Mouse (Mus musculus): ENCODE results near the gene Mif. TPM values are rescaled to one million over a fixed set of nuclear protein-coding genes. Genes with fewer than 3 reads are reported as not detected.
"Not testable (repeated sequence)": the region's sequence is repeated elsewhere in the genome, so short reads cannot be mapped to it uniquely, and the experiment has no call there.

Mif gene
- polyA plus RNA-seq, 1 experiment from 2014 or later, result 2,411 TPM

DNA sequence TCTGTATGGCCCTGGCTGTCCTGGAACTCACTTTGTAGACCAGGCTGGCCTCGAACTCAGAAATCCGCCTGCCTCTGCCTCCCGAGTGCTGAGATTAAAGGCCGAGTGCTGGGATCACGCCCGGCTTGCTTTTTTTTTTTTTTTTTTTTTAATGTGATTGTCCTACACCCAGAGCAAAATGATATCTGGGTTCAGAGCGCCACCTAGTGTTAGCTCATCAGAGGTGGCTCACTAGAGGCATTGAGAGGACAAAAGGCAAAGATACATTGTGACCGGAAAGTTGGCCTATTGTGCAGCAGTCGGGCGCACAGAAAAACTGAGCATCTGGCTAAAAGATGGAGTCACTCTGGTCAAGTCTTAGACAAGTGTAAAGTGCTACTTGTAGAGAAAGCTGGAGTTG lies 6.6 kb downstream of the Mif start:
- no peak overlapping the region for H3K4me3 ChIP-seq
- WGBS, result 25% methylated on average over 10 of the region's 10 CpGs
- H3K36me3 ChIP-seq, result peaks cover 19% of the 10 kb centered on the region
- H3K4me1 ChIP-seq, result peaks cover 15% of the 10 kb centered on the region
- H3K27me3 ChIP-seq (replicated peaks), result 0 out of 2 replicates have a peak, but pooled peaks cover 16% of the 10 kb centered on the region
- H3K27ac ChIP-seq (replicated peaks), result no peak overlapping the region
- H3K4me2 ChIP-seq, result no peak overlapping the region
- no peak for ATAC-seq (ENCODE audit: extremely low read depth, insufficient number of reproducible peaks, low FRiP score, low TSS enrichment)
- H3K9ac ChIP-seq, result no peak overlapping the region
- H3K9me3 ChIP-seq, result no peaks in the 10 kb centered on the region

DNA sequence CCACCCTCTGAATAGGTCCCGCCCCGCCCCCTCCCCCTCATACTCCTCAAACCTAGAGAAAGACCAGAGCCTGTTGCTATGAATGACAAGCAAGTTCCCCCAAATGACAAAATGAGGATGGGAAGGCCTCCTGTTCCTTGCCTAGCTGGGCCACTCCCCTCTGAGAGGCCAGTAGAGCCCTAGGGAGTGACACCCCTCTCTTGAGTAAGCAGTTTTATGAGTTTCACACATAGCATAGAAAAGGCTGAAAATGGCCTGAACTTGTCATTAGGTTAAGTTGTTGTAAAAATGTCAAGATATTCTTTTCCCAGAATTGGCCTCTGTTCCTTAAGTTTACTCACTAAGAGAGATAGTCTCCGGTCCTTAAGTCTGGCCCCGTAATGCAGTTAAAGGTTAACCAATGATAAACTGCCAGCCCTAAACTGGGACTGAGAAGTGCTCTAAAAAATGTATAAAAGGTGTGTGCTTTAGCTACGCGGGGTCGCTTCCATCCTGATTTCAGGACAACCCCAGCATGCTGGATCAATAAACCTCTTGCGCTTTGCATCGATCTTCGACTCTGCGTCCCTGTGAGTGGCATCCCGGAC lies 7.4 kb downstream of the Mif start:
- H3K9me3 ChIP-seq, result no peaks in the 10 kb centered on the region
- 95% methylated on average over 12 of the region's 12 CpGs for WGBS
- no peak overlapping the region for H3K4me2 ChIP-seq
- no peak overlapping the region for H3K9ac ChIP-seq
- no peak for ATAC-seq (ENCODE audit: extremely low read depth, insufficient number of reproducible peaks, low FRiP score, low TSS enrichment)
- no peak overlapping the region for H3K4me3 ChIP-seq
- H3K36me3 ChIP-seq, result peaks cover 11% of the 10 kb centered on the region
- no peak overlapping the region for H3K27ac ChIP-seq (replicated peaks)
- peaks cover 7% of the 10 kb centered on the region for H3K4me1 ChIP-seq
- 0 out of 2 replicates have a peak, but pooled peaks cover 16% of the 10 kb centered on the region for H3K27me3 ChIP-seq (replicated peaks)

DNA sequence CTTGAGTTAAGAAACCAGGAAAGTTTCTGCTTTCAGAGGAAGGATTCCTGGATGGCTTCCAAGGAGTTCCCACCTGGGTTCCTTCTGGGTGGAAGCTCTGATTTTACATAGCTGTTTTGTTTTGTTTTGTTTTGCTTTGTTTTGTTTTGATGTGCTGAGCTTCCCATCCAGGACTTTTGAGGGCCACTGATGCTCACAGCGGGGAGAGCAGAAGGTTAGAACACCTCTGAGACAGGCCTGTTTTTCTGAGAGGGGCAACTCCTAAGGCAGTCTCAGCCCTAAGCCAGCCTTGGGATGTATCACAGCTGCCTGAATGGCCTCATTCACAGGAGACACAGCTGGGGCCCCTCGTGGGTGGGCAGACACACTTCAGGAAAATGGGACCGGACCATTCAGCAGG lies 8.4 kb downstream of the Mif start:
- no peak overlapping the region for H3K27ac ChIP-seq (replicated peaks)
- no peak overlapping the region for H3K9ac ChIP-seq
- H3K36me3 ChIP-seq, result peaks cover 1% of the 10 kb centered on the region
- H3K27me3 ChIP-seq (replicated peaks), result 0 out of 2 replicates have a peak, but pooled peaks cover 16% of the 10 kb centered on the region
- H3K4me2 ChIP-seq, result no peak overlapping the region
- no peak for ATAC-seq (ENCODE audit: extremely low read depth, insufficient number of reproducible peaks, low FRiP score, low TSS enrichment)
- peaks cover 5% of the 10 kb centered on the region for H3K4me1 ChIP-seq
- H3K9me3 ChIP-seq, result no peaks in the 10 kb centered on the region
- H3K4me3 ChIP-seq, result no peak overlapping the region
- 38% methylated on average over 3 of the region's 3 CpGs for WGBS

DNA sequence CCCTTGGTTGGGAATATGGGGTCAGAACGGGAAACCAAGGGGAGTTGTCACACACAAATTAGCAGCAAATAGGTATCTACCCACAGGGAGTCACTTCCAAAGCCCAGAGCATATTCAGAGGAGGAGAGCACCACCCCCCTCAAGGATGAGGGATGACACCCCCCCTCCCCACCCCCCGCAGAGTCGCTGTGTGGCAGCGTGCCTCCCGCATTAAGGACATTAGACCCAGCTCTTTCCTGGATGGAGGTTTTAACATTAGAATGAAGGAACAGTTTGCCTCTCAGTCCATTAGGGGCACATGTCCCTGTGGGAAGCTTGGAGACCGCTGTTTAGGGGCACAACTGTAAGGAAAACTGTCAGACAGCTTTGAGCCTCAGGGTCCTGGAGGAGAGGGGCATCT lies 9.0 kb downstream of the Mif start:
- Histone ChIP-seq H3K27me3 (replicated peaks) (0 out of 2 replicates have a peak, but pooled peaks cover 16% of the 10 kb centered on the region), H3K4me1 (peaks cover 5% of the 10 kb centered on the region), H3K9ac (0 out of 2 replicates have a peak overlapping the region, but pooled peaks have one; percentile 16), H3K4me3 (no peak overlapping the region), H3K4me2 (no peak overlapping the region), H3K36me3 (no peaks in the 10 kb centered on the region), H3K27ac (replicated peaks) (no peak overlapping the region), H3K9me3 (no peaks in the 10 kb centered on the region)
- ATAC-seq (ENCODE audit: extremely low read depth, insufficient number of reproducible peaks, low FRiP score, low TSS enrichment), result no peak
- 10% methylated on average over 6 of the region's 6 CpGs for WGBS

DNA sequence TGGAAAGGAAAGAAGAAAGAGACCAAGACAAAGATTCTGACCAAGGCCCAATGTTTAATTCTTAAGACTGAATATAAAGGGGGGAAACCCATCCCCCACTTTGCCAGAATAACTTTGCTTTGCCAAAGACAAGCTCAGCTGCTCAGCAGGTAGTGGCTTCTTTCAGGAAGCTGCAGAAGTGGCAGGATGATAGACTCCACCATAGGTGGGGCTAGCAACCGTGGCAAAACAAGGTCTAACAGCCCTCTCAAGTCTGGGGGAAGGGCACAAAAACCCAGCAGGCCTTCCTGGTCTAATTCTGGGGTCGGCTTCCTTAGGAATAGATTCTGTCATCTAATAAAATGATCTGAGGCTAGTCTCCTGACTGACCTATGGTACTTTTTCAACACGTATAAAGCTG lies 11.7 kb downstream of the Mif start:
- Histone ChIP-seq H3K9me3 (no peaks in the 10 kb centered on the region), H3K27me3 (replicated peaks) (0 out of 2 replicates have a peak, but pooled peaks cover 16% of the 10 kb centered on the region), H3K4me2 (no peak overlapping the region), H3K9ac (no peak overlapping the region), H3K27ac (replicated peaks) (no peak overlapping the region), H3K4me1 (peaks cover 5% of the 10 kb centered on the region), H3K36me3 (no peaks in the 10 kb centered on the region), H3K4me3 (no peak overlapping the region)
- whole genome bisulfite sequencing, result 24% methylated on average over 3 of the region's 3 CpGs
- ATAC-seq (ENCODE audit: extremely low read depth, insufficient number of reproducible peaks, low FRiP score, low TSS enrichment), result no peak

DNA sequence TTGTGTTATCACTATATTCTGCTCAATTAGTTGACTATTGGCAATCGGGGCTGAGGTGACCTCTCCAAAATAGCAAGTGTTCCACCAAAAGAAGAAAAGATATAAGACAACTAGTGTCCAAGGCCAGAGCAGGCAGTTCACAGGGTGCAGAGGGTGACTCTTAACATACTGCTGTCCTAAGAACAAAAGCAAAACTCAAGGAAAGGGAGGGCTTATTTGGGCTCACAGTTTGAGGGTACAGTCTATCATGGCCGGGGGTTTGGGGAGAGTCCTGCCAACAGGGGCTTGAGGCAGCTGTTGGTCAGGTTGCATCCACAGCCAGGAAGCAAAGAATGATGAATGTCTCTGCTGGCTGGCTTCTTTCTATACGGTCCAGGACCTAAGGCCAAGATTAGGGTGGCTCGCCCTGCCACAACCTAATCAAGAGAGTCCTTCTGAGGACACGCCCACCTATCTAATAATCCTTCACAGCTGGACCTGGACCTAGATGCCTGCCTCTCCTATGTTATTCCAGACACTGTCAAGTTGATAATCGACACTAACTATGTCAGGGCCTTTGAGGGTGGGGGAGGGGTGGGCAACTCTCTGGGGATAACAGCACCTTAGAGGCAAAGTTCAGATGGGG lies 14.6 kb downstream of the Mif start:
- Histone ChIP-seq H3K27ac (replicated peaks) (no peak overlapping the region), H3K4me1 (no peaks in the 10 kb centered on the region), H3K36me3 (no peaks in the 10 kb centered on the region), H3K4me2 (no peak overlapping the region), H3K27me3 (replicated peaks) (0 out of 2 replicates have a peak, but pooled peaks cover 5% of the 10 kb centered on the region), H3K9me3 (no peaks in the 10 kb centered on the region), H3K4me3 (no peak overlapping the region), H3K9ac (no peak overlapping the region)
- WGBS, result 60% methylated on average over 6 of the region's 6 CpGs
- no peak for ATAC-seq (ENCODE audit: extremely low read depth, insufficient number of reproducible peaks, low FRiP score, low TSS enrichment)

DNA sequence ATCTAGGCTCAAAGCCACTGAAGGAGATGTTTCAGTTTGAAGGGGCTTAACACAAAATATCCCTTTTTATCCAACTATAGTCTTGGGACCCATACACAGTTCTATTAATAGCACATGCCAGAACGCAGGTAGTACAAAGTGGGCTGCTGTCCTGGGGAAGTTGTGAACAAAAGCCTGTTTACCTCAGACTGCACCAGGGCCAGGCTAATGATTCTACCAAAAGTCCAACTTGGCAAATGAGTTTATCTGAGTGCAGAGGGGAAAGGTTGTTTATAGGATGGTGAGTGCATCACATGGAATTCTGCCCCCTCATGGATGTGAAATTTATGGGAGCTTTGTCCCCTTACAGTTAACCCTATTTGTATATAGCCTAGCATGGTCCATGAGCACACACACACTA lies 15.2 kb downstream of the Mif start:
- Histone ChIP-seq H3K27me3 (replicated peaks) (peaks cover 5% of the 10 kb centered on the region; the same call in 1 of the 2 replicates), H3K9ac (no peak overlapping the region), H3K36me3 (no peaks in the 10 kb centered on the region), H3K9me3 (no peaks in the 10 kb centered on the region), H3K27ac (replicated peaks) (no peak overlapping the region), H3K4me3 (no peak overlapping the region), H3K4me2 (no peak overlapping the region), H3K4me1 (no peaks in the 10 kb centered on the region)
- ATAC-seq (ENCODE audit: extremely low read depth, insufficient number of reproducible peaks, low FRiP score, low TSS enrichment), result no peak
- 59% methylated on average over 1 of the region's 1 CpGs for WGBS

DNA sequence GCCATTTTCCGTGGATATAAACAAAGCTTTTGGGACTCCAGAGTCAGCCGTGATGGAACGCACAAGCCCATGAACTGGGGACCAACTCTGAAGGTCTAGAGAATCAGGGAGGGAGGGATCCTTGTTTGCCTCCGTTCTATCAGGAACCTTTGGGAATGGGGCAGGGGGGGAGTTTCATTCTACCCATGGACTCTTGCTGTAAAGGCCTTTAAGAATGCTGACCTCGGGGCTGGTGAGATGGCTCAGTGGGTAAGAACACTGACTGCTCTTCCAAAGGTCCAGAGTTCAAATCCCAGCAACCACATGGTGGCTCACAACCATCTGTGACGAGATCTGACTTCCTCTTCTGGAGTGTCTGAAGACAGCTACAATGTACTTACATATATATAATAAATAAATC lies 16.1 kb downstream of the Mif start:
- H3K4me3 ChIP-seq; H3K27me3 ChIP-seq (replicated peaks); H3K9ac ChIP-seq; ATAC-seq (ENCODE audit: extremely low read depth, insufficient number of reproducible peaks, low FRiP score, low TSS enrichment); H3K36me3 ChIP-seq; H3K4me2 ChIP-seq; H3K27ac ChIP-seq (replicated peaks); H3K4me1 ChIP-seq; H3K9me3 ChIP-seq: not testable (repeated sequence)
- WGBS, result 80% methylated on average over 6 of the region's 6 CpGs

DNA sequence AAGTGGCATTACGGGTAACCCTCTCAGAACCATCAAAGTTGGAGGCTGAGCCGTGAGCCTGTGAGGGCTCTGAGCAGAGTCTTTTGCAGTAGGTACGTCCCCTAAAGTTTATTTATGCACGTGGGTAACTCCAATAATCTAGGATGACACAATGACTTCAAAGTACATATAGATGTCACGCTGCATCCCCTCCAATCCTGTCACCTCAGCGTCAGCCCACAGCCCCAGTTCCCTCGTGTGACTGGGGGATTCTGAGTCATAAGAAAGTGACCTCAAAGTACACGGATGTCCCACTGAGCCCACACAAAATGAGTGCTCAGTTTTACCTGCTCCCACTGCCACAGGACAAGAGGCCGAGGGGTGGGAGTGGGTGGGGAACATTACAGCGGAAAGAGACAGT lies 20.9 kb downstream of the Mif start:
- no peak overlapping the region for H3K4me2 ChIP-seq
- no peaks in the 10 kb centered on the region for H3K9me3 ChIP-seq
- no peak overlapping the region for H3K9ac ChIP-seq
- ATAC-seq (ENCODE audit: extremely low read depth, insufficient number of reproducible peaks, low FRiP score, low TSS enrichment), result no peak
- no peaks in the 10 kb centered on the region for H3K36me3 ChIP-seq
- no peak overlapping the region for H3K4me3 ChIP-seq
- peaks cover 6% of the 10 kb centered on the region; the same call in 1 of the 2 replicates for H3K27me3 ChIP-seq (replicated peaks)
- peaks cover 40% of the 10 kb centered on the region for H3K4me1 ChIP-seq
- H3K27ac ChIP-seq (replicated peaks), result no peak overlapping the region
- 78% methylated on average over 10 of the region's 10 CpGs for WGBS

DNA sequence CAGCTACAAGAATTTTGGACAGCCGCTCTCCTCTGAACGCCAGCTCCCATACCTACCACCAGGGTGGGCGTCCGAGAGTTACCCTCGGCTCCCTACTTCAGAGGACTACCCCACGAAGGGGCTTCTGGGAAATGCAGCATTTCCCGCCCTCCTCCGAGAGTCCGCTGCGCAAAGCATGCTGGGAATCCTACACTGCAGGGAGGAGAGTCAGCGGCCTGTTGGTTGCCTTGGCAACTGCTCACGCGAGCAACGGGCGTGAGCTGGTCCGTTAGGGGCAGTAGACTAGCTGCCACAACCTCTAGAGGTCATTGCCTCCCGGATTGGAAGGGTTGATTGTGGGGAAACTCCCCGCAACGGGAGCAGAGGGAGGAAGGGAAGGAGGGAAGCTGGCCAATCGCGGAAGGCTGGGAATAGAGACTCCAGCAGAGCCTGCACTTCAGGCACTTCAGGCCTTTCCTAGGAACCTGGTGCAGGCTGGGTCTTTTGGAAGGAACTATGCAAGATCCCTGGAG lies 22.7 kb downstream of the Mif start, which contains the start of gene Gstt2:
Gene Gstt2, minus strand, starts transcription at position 177 of the 512 bp plus-strand sequence.
- Histone ChIP-seq H3K4me2 (peak within 1 kb of the TSS; percentile 87), H3K27me3 (replicated peaks) (peaks cover 19% of the 10 kb centered on the region), H3K9ac (peak within 1 kb of the TSS; percentile 80), H3K4me3 (peak within 1 kb of the TSS; percentile 55), H3K4me1 (peaks cover 50% of the 10 kb centered on the region), H3K36me3 (no peaks in the 10 kb centered on the region), H3K27ac (replicated peaks) (peak within 1 kb of the TSS; percentile 84), H3K9me3 (no peaks in the 10 kb centered on the region)
- under 1% methylated on average over 21 of the region's 21 CpGs for WGBS
- ATAC-seq (ENCODE audit: extremely low read depth, insufficient number of reproducible peaks, low FRiP score, low TSS enrichment), result peak; percentile 80

DNA sequence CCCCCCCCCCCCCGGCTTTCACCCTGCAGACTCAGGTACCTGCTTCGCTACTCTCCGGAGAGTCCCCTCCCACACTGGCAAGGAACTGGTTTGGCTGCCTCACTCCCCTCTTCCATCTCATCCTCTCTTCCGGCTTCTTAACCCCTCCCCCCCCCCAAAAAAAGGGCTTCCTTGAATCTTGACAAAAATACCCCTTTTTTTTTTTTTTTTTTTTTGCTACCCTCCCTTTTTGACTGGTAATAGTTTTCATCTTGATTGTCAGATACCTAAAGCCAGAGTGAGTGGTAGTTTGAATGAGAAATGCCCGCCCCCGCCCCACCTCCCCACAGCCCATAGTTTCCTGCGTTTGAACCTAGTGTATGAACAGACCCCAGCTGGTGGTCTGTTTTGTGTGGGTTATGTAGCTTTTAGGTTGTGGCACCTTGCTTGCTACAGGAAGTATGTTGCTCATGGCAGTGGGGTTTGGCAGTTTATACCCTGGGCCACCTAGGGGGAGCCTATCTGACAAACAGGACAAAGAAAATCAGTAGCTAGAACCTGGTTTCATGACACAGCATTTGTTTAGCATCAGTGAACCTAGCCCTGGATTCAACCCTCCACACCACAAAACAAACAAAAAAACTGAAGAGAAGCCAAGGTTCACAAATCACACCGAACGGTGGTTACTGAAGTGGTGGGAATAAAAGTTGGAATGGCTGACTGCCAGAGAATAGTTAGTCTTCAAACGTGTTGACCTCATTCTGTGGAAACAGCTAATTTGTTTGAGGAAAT lies 24.1 kb downstream of the Mif start:
- Histone ChIP-seq H3K36me3 (no peaks in the 10 kb centered on the region), H3K27me3 (replicated peaks) (peaks cover 19% of the 10 kb centered on the region), H3K9me3 (no peaks in the 10 kb centered on the region), H3K4me1 (peaks cover 50% of the 10 kb centered on the region), H3K4me2 (peak overlapping the region; percentile 87), H3K27ac (replicated peaks) (peak overlapping the region; percentile 84; the same call in 1 of the 2 replicates), H3K4me3 (peak overlapping the region; percentile 58), H3K9ac (peak overlapping the region; percentile 69)
- 20% methylated on average over 8 of the region's 10 CpGs for WGBS
- ATAC-seq (ENCODE audit: extremely low read depth, insufficient number of reproducible peaks, low FRiP score, low TSS enrichment), result no peak
